Mouse (Mus musculus) spleen, embryonic (tissue): Measurements from ENCODE around the gene Exosc10.

Experiments used
- CTCF ChIA-PET: fragments of 350-600 bp; sonication (Branson Sonifier 250); formaldehyde crosslinking; loops from one replicate; lab custom pipeline; 2022; lab: Charles Lee

Exosc10 gene

DNA sequence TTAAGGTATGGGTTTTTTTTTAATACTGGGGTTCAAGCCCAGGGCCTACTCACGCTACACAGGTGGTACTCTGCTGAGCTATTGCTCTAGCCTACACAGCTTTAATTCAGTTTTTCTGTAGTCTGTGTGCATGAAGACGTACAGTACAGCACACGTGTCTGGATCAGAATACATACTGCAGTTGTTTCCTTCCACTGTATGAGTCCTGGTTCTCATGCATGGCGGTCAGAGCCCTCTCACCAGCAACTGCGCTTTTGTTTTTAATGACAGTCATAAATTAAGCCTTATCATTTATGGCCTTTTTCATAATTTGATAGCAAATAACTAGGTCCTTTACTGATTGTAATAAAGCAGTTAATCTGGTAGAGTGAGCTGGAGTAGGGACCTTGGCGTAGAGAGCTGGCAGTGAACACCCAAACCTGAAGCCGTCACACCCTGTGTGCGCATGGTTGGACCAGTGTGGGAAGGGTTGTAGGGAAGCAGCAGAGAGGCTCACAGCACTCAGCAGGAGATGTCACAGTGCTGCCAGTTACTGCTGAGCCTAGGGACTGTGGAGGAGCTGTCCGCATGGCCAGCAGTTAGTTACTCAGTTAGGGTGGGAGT lies 12.6 kb downstream of the Exosc10 start:
- CTCF ChIA-PET = interaction anchor here (0.6 kb wide), 1 partner anchor 534 kb away, joined by 3 read pairs; no protein-coding TSS in a partner anchor

- CTCF ChIA-PET = no interaction called here
These were observed 15.0 kb downstream of the Exosc10 start for GRCm38 (mm10) chr4:148573222-148573621.

GRCm38 (mm10) chr4:148580765-148581164 lies 22.5 kb downstream of the Exosc10 start:
- CTCF ChIA-PET = interaction anchor here (0.6 kb wide), 1 partner anchor 11 kb away, joined by 3 read pairs; no protein-coding TSS in a partner anchor

DNA sequence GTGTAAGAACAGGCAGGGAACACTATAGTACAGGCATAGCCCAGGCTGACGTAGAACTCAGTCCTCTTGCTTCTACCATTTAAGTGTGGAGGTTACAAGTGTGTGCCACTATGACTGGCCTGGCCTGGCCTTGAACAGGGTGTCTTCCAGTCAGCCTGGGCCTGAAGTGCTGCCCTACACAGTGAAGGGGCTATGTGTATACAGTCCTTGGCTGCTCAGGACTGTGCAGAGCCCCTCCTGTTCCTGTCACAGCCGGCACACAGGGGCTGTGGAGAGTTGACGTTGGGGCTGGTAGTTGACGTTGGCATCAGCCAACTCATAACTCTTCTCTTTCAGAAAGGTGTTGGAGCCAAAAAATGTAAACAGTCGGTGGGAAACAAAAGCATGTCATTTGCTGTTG lies 23.2 kb downstream of the Exosc10 start:
- CTCF ChIA-PET = no interaction called here

DNA sequence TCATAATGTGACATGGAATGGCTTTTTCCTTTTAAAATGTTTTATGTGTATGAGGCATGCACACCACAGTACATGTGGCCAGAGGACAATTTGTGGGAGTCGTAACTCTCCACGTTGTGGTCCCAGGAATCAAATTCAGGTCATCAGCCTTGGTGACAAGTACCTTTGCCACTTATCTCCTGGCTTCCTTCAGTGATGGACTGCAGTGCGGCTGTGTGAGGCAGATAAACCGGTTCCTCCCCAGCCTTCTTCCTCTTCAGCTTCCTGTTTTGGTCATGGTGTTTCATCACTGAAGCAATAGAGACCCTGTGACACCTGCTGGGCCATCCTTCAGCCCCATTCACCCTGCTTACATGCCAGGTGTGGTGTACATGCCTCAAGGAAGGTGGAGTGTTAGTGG lies 25.0 kb downstream of the Exosc10 start:
- CTCF ChIA-PET = no interaction called here

- CTCF ChIA-PET = interaction anchor here (0.9 to 1.3 kb wide), 2 partner anchors 21 to 31 kb away, joined by 3 read pairs; no protein-coding TSS in a partner anchor
These were observed 28.4 kb downstream of the Exosc10 start for GRCm38 (mm10) chr4:148586648-148587047.

- CTCF ChIA-PET = interaction anchor here (0.6 to 1.1 kb wide), 2 partner anchors 8 to 26 kb away, joined by 3 read pairs; no protein-coding TSS in a partner anchor
These were observed 30.6 kb downstream of the Exosc10 start for GRCm38 (mm10) chr4:148588793-148589192.

GRCm38 (mm10) chr4:148589565-148589964 lies 31.3 kb downstream of the Exosc10 start:
- CTCF ChIA-PET = no interaction called here

DNA sequence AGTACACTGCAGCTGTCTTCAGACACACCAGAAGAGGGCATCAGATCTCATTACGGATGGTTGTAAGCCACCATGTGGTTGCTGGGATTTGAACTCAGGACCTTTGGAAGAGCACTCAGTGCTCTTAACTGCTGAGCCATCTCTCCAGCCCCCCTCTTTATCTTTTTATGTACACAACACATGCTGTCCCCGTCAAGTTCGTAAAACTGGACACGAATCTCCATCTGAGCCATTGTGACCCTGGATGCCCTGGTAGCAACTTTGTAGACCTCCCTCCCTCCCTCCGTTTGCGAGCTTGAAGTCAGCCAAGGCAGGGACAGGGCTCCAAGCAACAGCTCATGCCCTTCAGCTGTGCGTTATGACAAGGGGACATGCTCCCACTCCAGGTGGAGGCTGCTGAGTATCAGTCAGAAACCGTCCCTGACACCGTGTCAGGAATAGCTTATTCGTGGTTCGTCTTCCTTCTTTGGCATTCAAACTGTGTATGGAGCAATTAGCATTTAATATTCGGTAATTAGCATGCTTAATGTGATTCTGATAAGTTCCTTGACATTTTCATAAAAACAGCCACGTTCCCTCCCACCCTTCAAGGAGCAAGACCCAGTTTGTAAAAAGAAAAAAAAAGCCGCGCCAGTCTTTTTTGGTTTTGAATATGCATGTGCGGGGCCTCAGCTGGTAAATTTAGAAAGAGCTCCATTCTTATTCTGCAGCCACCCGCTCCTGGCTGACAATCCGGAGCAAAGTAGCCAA lies 32.4 kb downstream of the Exosc10 start:
- CTCF ChIA-PET = interaction anchor here (0.6 kb wide), 1 partner anchor 513 kb away, joined by 4 read pairs; no protein-coding TSS in a partner anchor

- CTCF ChIA-PET = no interaction called here
These were observed 33.0 kb downstream of the Exosc10 start, which contains the start of gene Srm for GRCm38 (mm10) chr4:148591171-148591630. Gene Srm, plus strand, starts transcription at chr4:148591503.

GRCm38 (mm10) chr4:148591637-148592380 lies 33.6 kb downstream of the Exosc10 start:
- CTCF ChIA-PET = interaction anchor here (0.7 kb wide), 1 partner anchor 11 kb away, joined by 3 read pairs; no protein-coding TSS in a partner anchor

- CTCF ChIA-PET = no interaction called here
These were observed 35.8 kb downstream of the Exosc10 start for GRCm38 (mm10) chr4:148593996-148594395.

- CTCF ChIA-PET = no interaction called here
These were observed 37.7 kb downstream of the Exosc10 start for GRCm38 (mm10) chr4:148595916-148596315.

DNA sequence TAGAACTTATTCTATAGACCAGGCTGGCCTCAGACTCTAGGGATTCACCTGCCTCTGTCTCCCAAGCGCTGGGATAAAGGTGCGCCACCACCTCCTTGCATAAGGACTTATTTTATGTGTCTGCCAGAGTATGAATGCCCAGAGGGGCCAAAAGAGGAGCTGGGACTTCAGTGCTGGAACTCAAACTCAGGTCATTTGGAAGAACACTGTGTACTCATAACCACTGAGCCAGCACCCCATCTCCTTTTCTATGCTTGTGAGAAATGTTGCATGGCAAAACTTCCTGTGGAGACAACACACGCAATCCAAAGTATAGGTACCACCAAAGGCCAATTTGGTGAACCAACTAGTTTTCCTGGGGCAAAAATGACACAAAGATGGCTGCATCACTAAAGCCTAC lies 38.5 kb downstream of the Exosc10 start:
- CTCF ChIA-PET = interaction anchor here (0.6 kb wide), 1 partner anchor 8 kb away, joined by 3 read pairs; no protein-coding TSS in a partner anchor

DNA sequence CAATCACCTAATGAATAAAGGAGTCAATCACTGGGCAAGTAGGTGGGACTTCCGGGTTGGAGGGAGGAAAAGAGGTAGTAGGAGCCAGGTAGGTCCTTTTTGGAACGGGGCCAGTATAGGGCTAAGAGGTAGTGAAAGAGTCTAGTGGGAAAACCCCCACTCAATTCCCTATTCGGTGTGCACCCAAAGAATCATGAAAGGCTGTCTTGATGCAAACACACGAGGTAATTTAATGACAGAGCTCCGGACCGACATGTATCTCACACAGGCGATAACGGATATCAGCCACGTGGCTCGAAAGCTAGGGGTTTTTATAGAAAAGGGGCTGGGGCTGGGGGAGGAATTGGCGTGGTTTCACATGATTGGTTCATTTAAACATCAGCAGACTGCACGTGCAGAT lies 40.6 kb downstream of the Exosc10 start:
- CTCF ChIA-PET = no interaction called here

DNA sequence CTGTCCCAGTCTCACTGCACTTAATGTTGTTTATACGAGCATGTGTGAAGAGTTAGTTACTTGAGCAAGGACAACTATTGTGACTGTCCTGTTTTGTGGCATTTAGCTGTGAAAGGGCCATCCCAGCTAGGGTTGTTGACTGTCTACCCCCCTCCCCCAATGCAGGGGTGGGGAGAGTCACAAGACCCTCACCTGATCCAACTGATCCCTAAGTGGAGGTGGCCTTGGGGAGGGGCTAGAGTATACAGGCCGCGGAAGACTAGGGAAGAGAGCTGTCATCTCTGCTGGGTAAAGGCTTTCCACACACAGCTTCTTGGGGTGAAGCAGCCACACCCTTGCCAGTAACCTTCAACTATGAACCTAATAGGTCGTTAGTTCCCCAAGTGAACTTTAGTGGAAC lies 42.1 kb downstream of the Exosc10 start:
- CTCF ChIA-PET = no interaction called here

- CTCF ChIA-PET = no interaction called here
These were observed 43.6 kb downstream of the Exosc10 start for GRCm38 (mm10) chr4:148601871-148602270.

DNA sequence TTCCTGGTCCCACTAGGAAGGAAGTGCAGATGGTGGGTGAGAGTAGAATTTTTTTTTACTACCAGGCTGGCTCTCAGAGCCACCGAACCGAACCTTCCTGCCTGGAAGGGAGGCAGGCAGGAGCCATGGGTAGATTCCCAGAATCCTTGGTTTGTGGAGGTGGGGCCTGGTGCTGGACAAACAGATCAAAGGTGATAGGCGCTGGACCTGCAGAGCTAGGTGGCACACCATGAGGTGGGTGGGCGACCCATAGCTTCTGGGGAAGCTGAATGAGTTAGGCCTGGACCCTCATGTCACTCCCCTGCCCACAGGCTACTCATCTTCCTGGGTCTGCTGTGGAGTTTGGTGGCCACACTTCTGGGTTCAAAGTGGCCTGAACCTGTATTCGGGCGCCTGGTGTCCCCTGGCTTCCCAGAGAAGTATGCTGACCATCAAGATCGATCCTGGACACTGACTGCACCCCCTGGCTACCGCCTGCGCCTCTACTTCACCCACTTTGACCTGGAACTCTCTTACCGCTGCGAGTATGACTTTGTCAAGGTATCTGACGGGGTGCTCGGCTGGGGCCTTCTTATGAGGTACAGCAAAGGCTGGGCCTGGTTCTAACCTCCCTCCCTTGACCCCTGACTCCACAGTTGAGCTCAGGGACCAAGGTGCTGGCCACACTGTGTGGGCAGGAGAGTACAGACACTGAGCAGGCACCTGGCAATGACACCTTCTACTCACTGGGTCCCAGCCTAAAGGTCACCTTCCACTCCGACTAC lies 44.3 kb downstream of the Exosc10 start, which contains the start of gene Masp2:
TSS of gene Masp2 (plus strand) at position 198 of the 764 bp plus-strand sequence.
- CTCF ChIA-PET = no interaction called here

- CTCF ChIA-PET = no interaction called here
These were observed 45.3 kb downstream of the Exosc10 start for GRCm38 (mm10) chr4:148603376-148604139.

- CTCF ChIA-PET = no interaction called here
These were observed 45.9 kb downstream of the Exosc10 start for GRCm38 (mm10) chr4:148604141-148604540.
